Mouse (Mus musculus) bone marrow macrophage, adult 2 months (primary cell): ENCODE data around the gene Plekha7.

Experiments
- CTCF ChIP-seq: IDR thresholded peaks from 2 replicates; pipeline ENCODE4 v1.5.1; 2012; ENCODE audit warnings: low read depth, mild to moderate bottlenecking, low read length, moderate library complexity
- POLR2A ChIP-seq: IDR thresholded peaks from 2 replicates; pipeline ENCODE4 v1.6.1; 2012; ENCODE audit warnings: mild to moderate bottlenecking, low read depth, low read length, borderline replicate concordance

- TF ChIP-seq POLR2A (no peak), CTCF (no peak)
Observed at GRCm38 (mm10) chr7:116147114-116147513, 161.1 kb downstream of the Plekha7 start.
